In genomic region chr1:155082965-155083268, GRCm38 (mm10) we compare ENCODE assay signal across 8 mouse cellular contexts. TPM values are rescaled to one million over a fixed set of nuclear protein-coding genes. Genes with fewer than 3 reads are reported as not detected.
DNase-seq lines count a peak whose midpoint lies in the region; ATAC-seq and TF ChIP-seq lines count a peak whose summit lies in the region.

No protein-coding gene starts in this region.

- peak; percentile 17 for ATAC-seq in Patski
- no peak for ATAC-seq in intestine, postnatal 0 days
- no peak; the same call in 1 of the 2 replicates for ATAC-seq in midbrain, embryonic 11.5 days (ENCODE audit: low FRiP score)

- in situ Hi-C loops in Patski (cut with MboI; ENCODE audit: low pct_unique_long_range_greater_than_20kb): loop anchor here (5.0 to 25.0 kb wide), 2 partner anchors 931 to 1571 kb away; no protein-coding TSS in a partner anchor

- H3K9ac ChIP-seq in intestine, postnatal 0 days (ENCODE audit: low read depth, low read length): peak overlapping the region; percentile 32; the same call in 1 of the 2 replicates
- peak overlapping the region; percentile 66 for H3K9ac ChIP-seq in midbrain, embryonic 11.5 days (ENCODE audit: low read length)

- H3K36me3 ChIP-seq in intestine, postnatal 0 days (ENCODE audit: control insufficient read depth, insufficient read depth): no peaks in the 10 kb centered on the region
- H3K36me3 ChIP-seq in midbrain, embryonic 11.5 days (ENCODE audit: control insufficient read depth, insufficient read depth, low read length): no peaks in the 10 kb centered on the region

- POLR2A ChIA-PET in Patski (lab: Charles Lee): interaction anchor here (0.5 to 3.4 kb wide), 6 partner anchors 13 to 160 kb away, joined by 3 to 17 read pairs (median 4); partner anchors contain the start of gene Ier5

- peak overlapping the region; percentile 77 for H3K27ac ChIP-seq in embryonic fibroblast, embryonic 13.5 days (ENCODE audit: insufficient read depth, low read length)
- H3K27ac ChIP-seq in intestine, postnatal 0 days (ENCODE audit: low read depth, low read length): peak overlapping the region; percentile 95
- H3K27ac ChIP-seq in midbrain, embryonic 11.5 days (ENCODE audit: low read depth, low read length): peak overlapping the region; percentile 98

- H3K27me3 ChIP-seq in Patski: no peaks in the 10 kb centered on the region
- H3K27me3 ChIP-seq in intestine, postnatal 0 days (replicated peaks; ENCODE audit: control insufficient read depth, insufficient read depth, low read length): no peaks in the 10 kb centered on the region
- H3K27me3 ChIP-seq in midbrain, embryonic 11.5 days (ENCODE audit: control insufficient read depth, insufficient read depth, low read length): no peaks in the 10 kb centered on the region

- H3K4me1 ChIP-seq in embryonic fibroblast, embryonic 13.5 days (ENCODE audit: control insufficient read depth, insufficient read depth, low read length): peaks cover 11% of the 10 kb centered on the region
- H3K4me1 ChIP-seq in intestine, postnatal 0 days (replicated peaks; ENCODE audit: control insufficient read depth, insufficient read depth, low read length): peaks cover 29% of the 10 kb centered on the region
- H3K4me1 ChIP-seq in midbrain, embryonic 11.5 days (ENCODE audit: control insufficient read depth, insufficient read depth, low read length): peaks cover 41% of the 10 kb centered on the region

- no peak for TF ChIP-seq CTCF in Patski (IDR thresholded peaks at IDR 0.05)
- TF ChIP-seq CTCF in embryonic fibroblast, embryonic 13.5 days (IDR thresholded peaks at IDR 0.05; ENCODE audit: borderline replicate concordance, insufficient read depth, low read length): no peak
- TF ChIP-seq CTCF in intestine, postnatal 0 days (IDR thresholded peaks at IDR 0.05; ENCODE audit: low read depth): no peak

- TF ChIP-seq POLR2A in embryonic fibroblast, embryonic 13.5 days (IDR thresholded peaks at IDR 0.05; ENCODE audit: low read depth, low read length): no peak; the same call in 1 of the 2 replicates

- under 1% methylated on average over 18 of the region's 18 CpGs for WGBS in intestine, postnatal 0 days
- WGBS in midbrain, embryonic 11.5 days: 0% methylated on average over 15 of the region's 18 CpGs

- DNase-seq in layer of hippocampus, adult 9-11 months: peak; percentile 56
- no peak for DNase-seq in layer of hippocampus, adult 9-10 months (ENCODE audit: low spot score)
- DNase-seq in Patski (ENCODE audit: low read depth, low spot score): no peak
- DNase-seq in midbrain, embryonic 11.5 days (ENCODE audit: low spot score, missing footprints): no peak
- no peak for DNase-seq in urinary bladder, postnatal 36 days (ENCODE audit: low spot score in 2 of 2)
- DNase-seq in right cerebral cortex, postnatal 36 days (ENCODE audit: low spot score in 2 of 2): no peak

- CTCF ChIA-PET in Patski (lab: Charles Lee): no interaction called here

- peak overlapping the region; percentile 18; the same call in 1 of the 2 replicates for H3K4me3 ChIP-seq in embryonic fibroblast, embryonic 13.5 days (ENCODE audit: insufficient read depth, low read length)
- peak overlapping the region; percentile 42 for H3K4me3 ChIP-seq in intestine, postnatal 0 days (ENCODE audit: low read depth, low read length)
- H3K4me3 ChIP-seq in midbrain, embryonic 11.5 days (ENCODE audit: low read depth, low read length): peak overlapping the region; percentile 32

- H3K4me2 ChIP-seq in intestine, postnatal 0 days (replicated peaks; ENCODE audit: low read depth): peak overlapping the region; percentile 84
- H3K4me2 ChIP-seq in midbrain, embryonic 11.5 days: peak overlapping the region; percentile 58

- no peaks in the 10 kb centered on the region for H3K9me3 ChIP-seq in intestine, postnatal 0 days (ENCODE audit: control insufficient read depth)
- no peaks in the 10 kb centered on the region for H3K9me3 ChIP-seq in midbrain, embryonic 11.5 days (ENCODE audit: control insufficient read depth, low read length)

RNA-seq across cellular contexts. Expression of gene Ier5, which starts 16.5 kb away (rescaled TPM):
- 43.2 TPM for polyA plus RNA-seq in Patski (2021)
- polyA plus RNA-seq in embryonic fibroblast, embryonic 13.5 days (2011; ENCODE audit: insufficient read length, low read depth, missing spikeins): 37.2 and 48.4 TPM in 2 replicates
- 6.1 and 6.8 TPM in 2 replicates for polyA plus RNA-seq in intestine, postnatal 0 days (2015; fragmentation: Nextera tagmentation; extraction: Ambion mirVana)
- 12.4 and 13.5 TPM in 2 replicates for polyA plus RNA-seq in midbrain, embryonic 11.5 days (2014; fragmentation: Nextera tagmentation; extraction: Ambion mirVana)
